Mouse (Mus musculus) megakaryocyte, embryonic 14.5 days (primary cell): Measurements from ENCODE around the gene Hes3. TPM values are rescaled to one million over a fixed set of nuclear protein-coding genes. Genes with fewer than 3 reads are reported as not detected.

Experiments
- H3K27me3 ChIP-seq: replicated peaks from 2 replicates; pipeline ENCODE3; 2012; ENCODE audit warnings: inconsistent platforms
- H3K36me3 ChIP-seq: replicated peaks from 2 replicates; pipeline ENCODE3; 2012; ENCODE audit warnings: low read length, inconsistent platforms, mixed read lengths
- H3K4me1 ChIP-seq: 2 replicates; pipeline ENCODE4 v1.6.1; 2012; ENCODE audit warnings: inconsistent platforms
- H3K4me3 ChIP-seq: replicated peaks from 2 replicates; pipeline ENCODE3; 2012; ENCODE audit warnings: moderate library complexity, mild to moderate bottlenecking, inconsistent platforms
- H3K9me3 ChIP-seq: 2 replicates; pipeline ENCODE4 v1.6.1; 2012; ENCODE audit warnings: inconsistent platforms
- FLI1 ChIP-seq: IDR thresholded peaks from 2 replicates; pipeline ENCODE4 v1.6.1; 2012; ENCODE audit warnings: low read length, inconsistent platforms, mixed read lengths
- GATA1 ChIP-seq: IDR thresholded peaks from 3 replicates; pipeline ENCODE4 v1.6.1; 2012; ENCODE audit warnings: mixed read lengths, low read length, inconsistent platforms, borderline replicate concordance
- polyA plus RNA-seq: library from polyadenylated mRNA; stranded (reverse); fragments of >175 nt; gene quantifications from 2 replicates; pipeline ENCODE4 v1.2.3, GENCODE M21; 2012; ENCODE audit warnings: low replicate concordance; ENCODE audit not compliant: insufficient read depth

The Hes3 gene
- polyA plus RNA-seq, 1 experiment, result not detected

DNA sequence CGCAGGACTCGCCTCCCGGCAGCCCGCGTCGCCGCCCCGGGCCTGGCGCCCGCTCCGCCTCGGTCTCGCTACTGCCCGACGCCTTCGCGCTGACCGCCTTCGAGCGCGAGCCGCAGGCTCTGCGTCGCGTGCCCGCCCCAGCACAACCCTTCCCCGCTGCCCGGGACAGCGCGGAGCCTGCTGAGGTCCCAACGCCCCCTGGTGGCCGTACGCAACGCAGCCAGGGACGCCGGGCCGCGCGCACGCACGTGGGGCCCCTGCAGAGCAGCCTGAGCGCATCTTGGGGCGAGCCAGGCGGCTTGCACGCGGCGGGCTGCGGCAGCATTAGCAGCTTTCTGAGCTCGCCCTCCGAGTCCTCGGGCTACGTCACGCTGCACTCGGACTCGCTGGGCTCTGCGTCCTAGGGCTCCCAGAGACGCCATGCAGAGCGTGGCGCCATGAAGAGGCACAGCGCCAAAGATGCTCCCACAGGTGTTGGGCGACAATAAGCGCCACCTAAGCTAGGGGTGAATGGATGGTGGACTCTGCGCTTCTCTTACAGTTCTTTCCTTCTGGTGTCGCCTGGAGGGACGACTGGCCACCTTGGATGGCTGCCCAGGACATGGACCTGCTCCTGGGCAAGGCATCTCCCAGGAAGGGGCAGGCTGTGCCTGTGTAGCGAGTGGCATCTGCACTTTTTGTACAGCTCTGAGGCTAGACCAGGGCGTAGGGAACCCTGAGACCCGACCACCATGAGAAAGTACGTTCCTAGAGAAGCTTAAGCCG, 8.1 kb downstream of the Hes3 start:
- TF ChIP-seq FLI1 (no peak), GATA1 (no peak)
- H3K4me3 ChIP-seq, result peak overlapping the region; percentile 88
- H3K36me3 ChIP-seq, result no peaks in the 10 kb centered on the region
- no peaks in the 10 kb centered on the region; the same call in 1 of the 2 replicates for H3K9me3 ChIP-seq
- peaks cover 39% of the 10 kb centered on the region for H3K4me1 ChIP-seq
- H3K27me3 ChIP-seq, result peaks cover 97% of the 10 kb centered on the region

DNA sequence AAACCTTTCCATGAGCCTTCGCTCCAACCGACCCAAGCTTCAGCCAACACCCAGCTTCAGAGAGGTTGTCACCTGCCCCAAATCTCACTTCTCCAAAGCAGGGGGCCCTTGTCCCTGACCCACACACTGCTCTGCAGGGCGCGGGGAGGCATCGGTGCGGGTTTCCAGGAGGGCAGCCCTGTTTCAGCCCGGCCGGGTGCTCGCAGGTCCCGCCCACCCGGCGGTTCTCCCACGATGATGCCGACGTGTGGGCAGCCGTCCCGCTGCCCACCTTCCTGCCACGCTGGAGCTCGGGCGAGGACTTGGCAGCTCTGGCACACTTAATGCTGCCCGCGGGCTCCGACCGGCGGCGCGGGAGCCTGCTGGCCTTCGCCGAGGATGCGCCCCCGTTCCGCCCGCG, 8.7 kb downstream of the Hes3 start:
- peaks cover 39% of the 10 kb centered on the region for H3K4me1 ChIP-seq
- peak overlapping the region; percentile 88 for H3K4me3 ChIP-seq
- no peak for TF ChIP-seq GATA1
- no peak for TF ChIP-seq FLI1
- H3K27me3 ChIP-seq, result peaks cover 93% of the 10 kb centered on the region
- no peaks in the 10 kb centered on the region for H3K36me3 ChIP-seq
- H3K9me3 ChIP-seq, result peaks cover 3% of the 10 kb centered on the region

DNA sequence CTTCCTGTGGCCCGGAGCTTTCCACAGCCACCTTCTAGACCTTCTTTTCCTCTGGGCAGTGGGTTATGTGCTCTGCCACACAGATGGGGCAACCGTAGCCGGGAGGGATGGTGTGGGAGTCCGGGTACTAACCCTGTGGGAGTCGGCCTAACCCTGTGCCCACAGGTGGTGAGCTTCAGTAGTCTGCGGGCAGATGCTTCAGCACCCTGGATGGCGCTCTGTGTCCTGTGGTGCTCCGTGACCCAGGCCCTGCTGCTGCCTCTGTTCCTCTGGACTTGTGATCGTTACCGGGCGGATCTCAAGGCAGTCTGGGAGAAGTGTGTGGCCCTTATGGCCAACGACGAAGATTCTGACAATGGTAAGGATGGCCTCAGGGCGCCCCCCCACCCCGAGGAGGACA, 9.9 kb downstream of the Hes3 start:
- H3K9me3 ChIP-seq, result peaks cover 6% of the 10 kb centered on the region
- H3K36me3 ChIP-seq, result no peaks in the 10 kb centered on the region
- peaks cover 28% of the 10 kb centered on the region for H3K4me1 ChIP-seq
- TF ChIP-seq GATA1 (no peak), FLI1 (no peak)
- H3K27me3 ChIP-seq, result peaks cover 92% of the 10 kb centered on the region
- H3K4me3 ChIP-seq, result no peak overlapping the region

DNA sequence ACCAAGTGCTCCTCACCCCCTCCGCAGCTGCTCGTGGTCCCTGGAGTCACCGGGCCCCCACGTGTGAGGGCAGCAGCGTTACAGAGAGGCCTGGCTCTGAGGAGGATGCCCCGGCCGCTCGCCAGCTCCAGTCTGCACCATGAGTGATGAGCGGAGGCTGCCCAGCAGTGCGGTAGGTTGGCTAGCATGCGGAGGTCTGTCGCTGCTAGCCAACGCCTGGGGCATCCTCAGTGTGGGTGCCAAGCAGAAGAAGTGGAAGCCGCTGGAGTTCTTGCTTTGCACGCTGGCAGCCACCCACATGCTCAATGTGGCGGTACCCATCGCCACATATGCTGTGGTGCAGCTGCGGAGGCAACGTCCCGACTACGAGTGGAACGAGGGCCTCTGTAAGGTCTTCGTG, 12.5 kb downstream of the Hes3 start:
- peaks cover 93% of the 10 kb centered on the region for H3K27me3 ChIP-seq

DNA sequence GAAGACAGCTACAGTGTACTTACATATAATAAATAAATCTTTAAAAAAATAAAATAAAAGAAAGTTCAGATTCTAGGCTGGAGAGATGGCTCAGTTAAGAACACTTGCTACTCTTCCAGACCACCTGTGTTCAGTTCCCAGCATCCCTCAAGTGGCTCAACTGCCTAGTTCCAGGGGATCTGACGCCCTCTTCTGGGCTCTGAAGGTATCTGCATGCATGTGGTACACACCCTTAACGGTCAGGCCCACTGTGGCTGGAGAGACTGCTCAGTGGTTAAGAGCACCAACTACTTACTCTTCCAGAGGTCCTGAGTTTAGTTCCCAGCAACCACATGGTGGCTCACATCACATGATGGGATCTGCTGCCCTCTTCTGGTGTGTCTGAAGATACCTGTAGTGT, 13.5 kb downstream of the Hes3 start:
- Histone ChIP-seq H3K9me3 (peaks cover 6% of the 10 kb centered on the region), H3K4me3 (no peak overlapping the region), H3K36me3 (peaks cover 5% of the 10 kb centered on the region), H3K4me1 (peaks cover 33% of the 10 kb centered on the region), H3K27me3 (peaks cover 93% of the 10 kb centered on the region)
- no peak for TF ChIP-seq FLI1
- TF ChIP-seq GATA1, result no peak

More for the DNA sequence above, 12.5 kb downstream of the Hes3 start:
- Histone ChIP-seq H3K36me3 (no peaks in the 10 kb centered on the region), H3K4me1 (peaks cover 32% of the 10 kb centered on the region), H3K4me3 (peak overlapping the region; percentile 64), H3K9me3 (peaks cover 6% of the 10 kb centered on the region)
- TF ChIP-seq FLI1 (no peak), GATA1 (no peak)

DNA sequence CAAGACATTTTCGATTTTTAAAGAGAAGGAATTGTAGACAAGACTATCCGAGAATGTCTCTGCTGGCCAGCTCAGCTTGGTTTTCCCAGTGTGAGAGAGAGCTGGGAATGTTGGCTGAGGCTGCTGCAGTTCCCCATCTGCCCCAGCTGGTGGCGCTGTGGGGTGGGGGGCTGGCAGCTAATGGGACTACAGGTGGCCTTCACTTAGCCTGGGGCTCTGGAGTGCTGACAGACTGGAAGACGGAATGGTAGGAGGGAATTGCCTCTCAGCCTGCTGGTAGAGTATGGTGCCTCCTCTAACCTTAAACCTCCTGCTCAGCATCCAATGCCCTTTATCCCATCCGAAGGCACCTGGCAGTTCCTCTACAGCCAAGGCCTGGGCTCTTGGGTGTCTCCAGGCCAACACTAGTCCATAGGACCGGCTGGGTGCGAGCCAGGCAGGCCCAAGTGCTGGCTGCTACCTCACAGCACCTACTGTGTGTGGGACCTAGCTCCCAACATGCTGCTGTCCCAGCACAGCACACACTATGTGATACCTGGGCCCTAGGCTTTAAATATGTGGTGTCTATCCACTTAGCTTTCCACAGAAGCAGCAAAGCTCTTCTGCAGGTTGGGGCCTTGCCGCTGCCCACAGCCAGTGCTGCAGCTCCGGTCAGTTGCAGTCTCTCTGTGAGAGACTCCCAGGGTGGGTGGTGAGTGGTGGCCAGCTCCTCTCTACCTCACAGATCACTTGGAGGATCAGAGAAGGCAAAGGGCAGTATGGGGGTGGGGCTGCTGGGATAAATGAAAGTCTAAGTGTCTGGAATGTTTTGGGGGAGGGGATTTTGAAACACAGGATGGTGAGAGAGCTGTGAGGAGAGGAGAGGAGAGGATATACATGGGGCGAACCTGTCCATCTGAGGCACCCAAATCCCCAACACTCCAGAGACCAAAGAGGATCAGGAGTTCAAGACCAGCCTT, 14.8 kb downstream of the Hes3 start:
- peaks cover 6% of the 10 kb centered on the region for H3K9me3 ChIP-seq
- peaks cover 18% of the 10 kb centered on the region for H3K36me3 ChIP-seq
- peaks cover 88% of the 10 kb centered on the region for H3K27me3 ChIP-seq
- H3K4me1 ChIP-seq, result peaks cover 38% of the 10 kb centered on the region
- TF ChIP-seq GATA1 (no peak), FLI1 (no peak)
- H3K4me3 ChIP-seq, result no peak overlapping the region

DNA sequence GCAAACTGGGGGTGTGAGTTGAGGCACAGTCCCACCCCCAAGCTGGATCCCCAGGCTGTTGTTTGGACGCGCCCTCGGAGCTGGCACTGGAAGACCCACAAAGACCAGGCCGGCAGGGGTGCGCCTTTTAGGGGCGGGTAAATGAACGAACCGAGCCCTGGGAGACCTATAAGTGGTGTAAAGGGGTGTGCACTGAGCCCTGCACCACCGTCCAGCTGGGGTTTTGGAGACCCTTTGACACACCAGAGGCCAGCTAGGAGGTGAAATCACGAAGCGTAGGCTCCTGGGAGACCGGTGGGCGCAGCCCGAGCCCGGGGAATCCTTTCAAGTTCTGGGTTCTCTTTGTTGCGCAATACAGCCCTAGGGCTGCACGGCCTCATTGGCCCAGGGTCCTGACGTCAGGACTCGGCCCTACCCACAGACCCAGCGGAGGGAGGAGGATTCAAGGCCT, 16.8 kb downstream of the Hes3 start:
- H3K4me3 ChIP-seq, result no peak overlapping the region
- peaks cover 69% of the 10 kb centered on the region for H3K27me3 ChIP-seq
- peaks cover 39% of the 10 kb centered on the region for H3K4me1 ChIP-seq
- TF ChIP-seq GATA1 (no peak), FLI1 (no peak)
- peaks cover 37% of the 10 kb centered on the region for H3K36me3 ChIP-seq
- H3K9me3 ChIP-seq, result peaks cover 6% of the 10 kb centered on the region

DNA sequence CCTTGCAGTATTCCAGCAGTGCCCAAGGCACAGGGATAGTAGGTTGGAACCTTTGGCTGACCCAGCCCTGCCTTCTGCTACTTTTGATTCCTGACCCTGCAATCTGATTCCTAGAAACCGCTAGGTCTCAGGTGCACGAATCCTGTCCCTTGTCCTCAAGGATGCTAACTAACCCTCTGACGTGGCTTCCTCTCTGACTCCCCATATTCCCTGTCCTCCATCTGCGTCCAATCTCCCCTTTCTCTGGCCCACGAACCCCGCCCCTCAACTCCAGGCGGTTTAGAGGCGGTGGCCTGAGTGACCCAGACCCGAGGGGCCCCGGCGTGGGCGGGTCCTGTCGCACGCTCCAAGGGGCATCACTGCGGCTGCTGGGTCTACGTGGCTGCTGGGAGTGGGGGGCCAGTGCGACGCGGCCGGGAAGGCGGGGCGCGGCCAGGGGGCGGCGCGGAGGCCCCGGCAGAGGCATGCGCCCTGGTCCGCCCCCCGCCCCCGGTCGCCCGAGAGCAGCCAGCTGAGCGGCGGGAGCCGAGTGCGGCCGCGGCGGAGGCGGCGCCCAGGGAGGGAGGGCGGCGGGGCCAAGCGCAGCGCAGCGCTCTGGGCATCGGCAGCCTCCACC, 17.7 kb downstream of the Hes3 start, which contains the start of gene Gpr153:
Gene Gpr153, plus strand, starts transcription at position 612 of the 616 bp plus-strand sequence.
- H3K27me3 ChIP-seq, result peaks cover 59% of the 10 kb centered on the region
- peaks cover 38% of the 10 kb centered on the region for H3K4me1 ChIP-seq
- TF ChIP-seq GATA1 (no peak), FLI1 (no peak)
- H3K36me3 ChIP-seq, result peaks cover 47% of the 10 kb centered on the region
- peaks cover 6% of the 10 kb centered on the region for H3K9me3 ChIP-seq
- peak within 1 kb of the TSS; percentile 72 for H3K4me3 ChIP-seq

DNA sequence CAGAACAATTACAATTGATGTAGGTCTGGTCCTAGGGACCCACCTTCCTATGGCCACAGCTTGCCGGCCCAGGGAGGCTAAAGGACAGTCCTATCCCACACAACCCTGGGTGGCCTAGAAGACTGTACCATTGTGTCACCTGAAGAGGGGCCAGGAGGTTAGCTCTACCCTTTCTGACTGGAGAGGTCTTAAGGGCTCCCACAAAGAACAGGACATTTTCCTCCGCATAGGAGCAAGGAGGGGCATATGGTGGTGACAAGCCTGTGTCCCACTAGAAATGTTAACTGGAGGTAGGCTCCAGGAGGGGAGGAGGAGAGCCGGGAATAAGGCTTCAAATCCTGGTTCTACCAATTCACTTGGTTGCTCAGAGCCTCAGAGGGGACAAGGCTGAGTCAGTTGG, 18.3 kb downstream of the Hes3 start:
- Histone ChIP-seq H3K36me3 (peaks cover 52% of the 10 kb centered on the region), H3K27me3 (peaks cover 57% of the 10 kb centered on the region), H3K4me1 (peaks cover 41% of the 10 kb centered on the region), H3K9me3 (peaks cover 6% of the 10 kb centered on the region), H3K4me3 (no peak overlapping the region)
- TF ChIP-seq GATA1, result no peak
- TF ChIP-seq FLI1, result no peak
